Mouse (Mus musculus): ENCODE results near the gene Zc3hc1. TPM values are rescaled to one million over a fixed set of nuclear protein-coding genes. Genes with fewer than 3 reads are reported as not detected.

Zc3hc1 gene
- polyA plus RNA-seq, 1 experiment: 11.5 TPM

Other genes starting within 250 kb of the Zc3hc1 start
- 58.7 and 69.2 TPM in 2 replicates for gene Ube2h, start 86.5 kb downstream of the Zc3hc1 start, polyA plus RNA-seq (2012; ENCODE audit: insufficient read depth, insufficient read length, missing spikeins)
- gene Klhdc10, start 10.8 kb upstream of the Zc3hc1 start, polyA plus RNA-seq (2012; ENCODE audit: insufficient read depth, insufficient read length, missing spikeins): 18.9 and 19.3 TPM in 2 replicates
- gene Tmem209, start 118.8 kb upstream of the Zc3hc1 start, polyA plus RNA-seq (2012; ENCODE audit: insufficient read depth, insufficient read length, missing spikeins): 11.8 and 15.0 TPM in 2 replicates
- gene Ssmem1, start 118.8 kb upstream of the Zc3hc1 start, polyA plus RNA-seq (2012; ENCODE audit: insufficient read depth, insufficient read length, missing spikeins): not detected in 2 replicates
- gene Cpa2, start 150.6 kb upstream of the Zc3hc1 start, polyA plus RNA-seq (2012; ENCODE audit: insufficient read depth, insufficient read length, missing spikeins): 0.99 TPM in 1 of 2 replicates, not detected in the other
- not detected in 2 replicates for gene Cpa4, start 177.3 kb upstream of the Zc3hc1 start, polyA plus RNA-seq (2012; ENCODE audit: insufficient read depth, insufficient read length, missing spikeins)
- gene Cpa5, start 220.0 kb upstream of the Zc3hc1 start, polyA plus RNA-seq (2012; ENCODE audit: insufficient read depth, insufficient read length, missing spikeins): not detected in 2 replicates
- not detected in 2 replicates for gene Cpa1, start 248.2 kb upstream of the Zc3hc1 start, polyA plus RNA-seq (2012; ENCODE audit: insufficient read depth, insufficient read length, missing spikeins)

Measured in brown adipose tissue, adult 24 weeks (tissue).